Mouse (Mus musculus) forebrain, postnatal 0 days (tissue): ENCODE measurements around the gene Clrn1. TPM values are rescaled to one million over a fixed set of nuclear protein-coding genes. Genes with fewer than 3 reads are reported as not detected.

ENCODE experiments used
- ATAC-seq: fragments of 200-750 bp; cut with Nextera tagmentation; 2 replicates; pipeline ENCODE4 v1.8.0; 2017; ENCODE audit warnings: mild to moderate bottlenecking, moderate library complexity
- DNase-seq: peaks from one replicate; pipeline ENCODE4 v3.0.0-alpha.2; 2015
- H3K27ac ChIP-seq: fragments of 300-500 bp; sonication (generic); 2 replicates; pipeline ENCODE4 v1.5.1; 2014; ENCODE audit warnings: low read depth, mild to moderate bottlenecking, antibody characterized with exemption, low read length, moderate library complexity, mixed read lengths
- H3K27me3 ChIP-seq: fragments of 300-500 bp; sonication (generic); 2 replicates; pipeline ENCODE4 v1.6.1; 2014; ENCODE audit warnings: mild to moderate bottlenecking, low read length, mixed read lengths; ENCODE audit not compliant: insufficient read depth
- H3K36me3 ChIP-seq: fragments of 300-500 bp; sonication (generic); 2 replicates; pipeline ENCODE4 v1.6.1; 2014; ENCODE audit warnings: mild to moderate bottlenecking, moderate library complexity; ENCODE audit not compliant: insufficient read depth
- H3K4me1 ChIP-seq: fragments of 300-500 bp; sonication (generic); 2 replicates; pipeline ENCODE4 v1.6.1; 2014; ENCODE audit warnings: antibody characterized with exemption; ENCODE audit not compliant: insufficient read depth
- H3K4me2 ChIP-seq: fragments of 300-500 bp; sonication (generic); 2 replicates; pipeline ENCODE4 v1.6.1; 2014; ENCODE audit warnings: low read depth, mild to moderate bottlenecking, moderate library complexity
- H3K4me3 ChIP-seq: fragments of 300-500 bp; sonication (generic); 2 replicates; pipeline ENCODE4 v1.5.1; 2014; ENCODE audit warnings: low read depth, low read length, mixed read lengths
- H3K9ac ChIP-seq: fragments of 300-500 bp; sonication (generic); 2 replicates; pipeline ENCODE4 v1.6.1; 2014; ENCODE audit warnings: mild to moderate bottlenecking
- H3K9me3 ChIP-seq: fragments of 300-500 bp; sonication (generic); 2 replicates; pipeline ENCODE4 v1.6.1; 2016; ENCODE audit warnings: low read length
- CTCF ChIP-seq: sonication (generic); IDR thresholded peaks from 2 replicates; pipeline ENCODE4 v1.5.1; 2016; ENCODE audit warnings: antibody characterized with exemption, control low read depth, low read depth
- WGBS: fragments of 180-500 bp; shearing (Covaris S2); extraction: QIAGEN DNeasy Blood & Tissue Kit; methylation state at CpG from one replicate; pipeline ENCODE4 v1.1.7; 2014; 5-methylcytosine and 5-hydroxymethylcytosine counted together
- polyA plus RNA-seq: library from polyadenylated mRNA; unstranded; fragments of >200 nt; fragmentation: Nextera tagmentation; extraction: Ambion mirVana; gene quantifications from 2 replicates; pipeline ENCODE4 v1.2.1, GENCODE M21; 2015
- total RNA-seq: library from RNA; depleted of rRNA; stranded (reverse); fragments of >200 nt; gene quantifications from 2 replicates; pipeline ENCODE4 v1.2.3, GENCODE M21; 2014; rRNA removed

Clrn1 gene
- total and polyA plus RNA-seq, 2 experiments from 2014 or later: 2.3 to 2.6 TPM

- Histone ChIP-seq H3K27me3 (no peaks in the 10 kb centered on the region), H3K4me3 (no peak overlapping the region), H3K36me3 (no peaks in the 10 kb centered on the region), H3K4me1 (no peaks in the 10 kb centered on the region), H3K4me2 (no peak overlapping the region), H3K9ac (no peak overlapping the region), H3K9me3 (no peaks in the 10 kb centered on the region), H3K27ac (no peak overlapping the region)
- ATAC-seq (no peak), DNase-seq (no peak)
- TF ChIP-seq CTCF: no peak
- WGBS: 68% methylated on average over 3 of the region's 3 CpGs
Measured at GRCm38 (mm10) chr3:58814191-58814590, 70.9 kb downstream of the Clrn1 start.

DNA sequence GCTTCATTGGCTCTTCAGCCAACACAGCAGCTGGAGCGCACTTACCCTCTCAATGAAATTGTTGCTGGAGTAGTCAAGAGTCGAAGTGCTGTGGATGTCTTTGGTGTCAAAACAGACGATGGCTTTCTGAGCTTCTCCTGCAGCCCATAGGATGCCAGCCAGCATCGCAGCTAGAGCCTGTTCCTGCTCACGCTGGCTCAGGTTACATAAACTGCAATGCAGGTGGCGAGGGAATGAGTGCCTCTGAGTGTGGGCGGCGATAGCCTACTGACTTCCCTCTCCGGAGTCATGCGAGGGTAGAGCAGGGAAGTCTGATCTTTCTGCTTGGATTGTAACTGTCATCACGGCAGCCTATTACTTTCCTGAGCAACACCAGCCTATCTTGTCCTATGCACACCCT, 74.8 kb downstream of the Clrn1 start:
- no peaks in the 10 kb centered on the region for H3K36me3 ChIP-seq
- WGBS: 70% methylated on average over 11 of the region's 11 CpGs
- H3K27ac ChIP-seq: no peak overlapping the region
- H3K4me2 ChIP-seq: no peak overlapping the region
- no peaks in the 10 kb centered on the region for H3K27me3 ChIP-seq
- no peak overlapping the region for H3K4me3 ChIP-seq
- H3K9ac ChIP-seq: no peak overlapping the region
- DNase-seq (no peak), ATAC-seq (0 out of 2 replicates have a peak, but pooled peaks have one; percentile 4)
- TF ChIP-seq CTCF: no peak
- H3K4me1 ChIP-seq: no peaks in the 10 kb centered on the region
- no peaks in the 10 kb centered on the region for H3K9me3 ChIP-seq

- Histone ChIP-seq H3K4me2 (no peak overlapping the region), H3K4me3 (no peak overlapping the region), H3K9ac (no peak overlapping the region), H3K27ac (0 out of 2 replicates have a peak overlapping the region, but pooled peaks have one; percentile 35), H3K36me3 (no peaks in the 10 kb centered on the region), H3K27me3 (no peaks in the 10 kb centered on the region), H3K4me1 (no peaks in the 10 kb centered on the region), H3K9me3 (no peaks in the 10 kb centered on the region)
- WGBS: 29% methylated on average over 12 of the region's 12 CpGs
- DNase-seq (no peak), ATAC-seq (peak; percentile 48; the same call in 1 of the 2 replicates)
- no peak for TF ChIP-seq CTCF
Measured at GRCm38 (mm10) chr3:58809111-58809915, 75.8 kb downstream of the Clrn1 start.

DNA sequence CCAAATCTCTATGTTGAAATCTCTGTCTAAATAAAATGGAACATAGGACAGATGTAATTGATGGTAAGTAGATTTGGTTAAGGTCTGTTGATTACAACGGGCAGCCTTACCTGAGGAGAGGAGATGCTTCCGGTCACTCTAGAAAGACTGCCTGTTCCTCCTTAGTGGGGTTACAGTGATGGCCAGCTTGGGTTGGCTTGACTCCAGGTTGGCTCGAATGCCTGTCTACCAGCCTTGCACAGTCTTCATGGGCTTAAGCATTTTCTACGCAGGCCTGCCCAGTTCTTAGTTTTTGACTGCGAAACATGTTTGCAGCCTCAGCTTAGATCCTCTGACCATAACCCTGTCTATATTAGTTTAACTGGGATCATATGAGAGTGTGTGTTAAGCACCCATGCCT, 76.5 kb downstream of the Clrn1 start:
- DNase-seq (no peak), ATAC-seq (no peak)
- no peak for TF ChIP-seq CTCF
- no peaks in the 10 kb centered on the region for H3K27me3 ChIP-seq
- no peaks in the 10 kb centered on the region for H3K9me3 ChIP-seq
- H3K36me3 ChIP-seq: no peaks in the 10 kb centered on the region
- no peak overlapping the region for H3K9ac ChIP-seq
- H3K4me3 ChIP-seq: no peak overlapping the region
- 93% methylated on average over 5 of the region's 5 CpGs for WGBS
- no peak overlapping the region for H3K4me2 ChIP-seq
- no peaks in the 10 kb centered on the region for H3K4me1 ChIP-seq
- H3K27ac ChIP-seq: no peak overlapping the region

GRCm38 (mm10) chr3:58804745-58805144, 80.4 kb downstream of the Clrn1 start:
- Histone ChIP-seq H3K9me3 (no peaks in the 10 kb centered on the region), H3K4me3 (no peak overlapping the region), H3K4me1 (no peaks in the 10 kb centered on the region), H3K36me3 (no peaks in the 10 kb centered on the region), H3K4me2 (no peak overlapping the region), H3K27me3 (no peaks in the 10 kb centered on the region), H3K9ac (no peak overlapping the region), H3K27ac (no peak overlapping the region)
- ATAC-seq (no peak), DNase-seq (no peak)
- TF ChIP-seq CTCF: no peak
- WGBS: 81% methylated on average over 6 of the region's 6 CpGs

DNA sequence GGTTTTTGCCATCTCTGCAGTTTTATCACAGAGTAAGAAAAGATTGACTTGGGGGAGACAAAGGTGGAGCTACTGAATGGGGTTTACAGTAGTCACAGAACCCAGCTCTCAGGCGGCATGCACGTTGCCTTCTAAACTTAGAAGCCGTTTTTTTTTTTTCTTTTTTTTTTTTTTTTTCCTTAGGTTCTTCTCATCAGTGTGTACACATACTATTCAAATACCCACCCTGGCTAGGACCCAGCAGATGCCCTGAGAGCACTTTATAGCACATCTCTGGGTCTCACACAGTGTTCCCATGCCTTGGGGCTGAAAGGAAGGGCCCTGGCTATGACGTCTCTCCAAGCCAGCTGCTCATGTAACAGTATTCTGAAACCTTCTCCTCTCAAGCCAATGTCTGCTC, 86.5 kb downstream of the Clrn1 start:
- H3K27me3 ChIP-seq: no peaks in the 10 kb centered on the region
- ATAC-seq (no peak), DNase-seq (no peak)
- no peak for TF ChIP-seq CTCF
- H3K36me3 ChIP-seq: no peaks in the 10 kb centered on the region
- H3K9ac ChIP-seq: no peak overlapping the region
- no peaks in the 10 kb centered on the region for H3K9me3 ChIP-seq
- no peak overlapping the region for H3K4me2 ChIP-seq
- no peaks in the 10 kb centered on the region for H3K4me1 ChIP-seq
- H3K27ac ChIP-seq: no peak overlapping the region
- no peak overlapping the region for H3K4me3 ChIP-seq
- 74% methylated on average over 4 of the region's 4 CpGs for WGBS

DNA sequence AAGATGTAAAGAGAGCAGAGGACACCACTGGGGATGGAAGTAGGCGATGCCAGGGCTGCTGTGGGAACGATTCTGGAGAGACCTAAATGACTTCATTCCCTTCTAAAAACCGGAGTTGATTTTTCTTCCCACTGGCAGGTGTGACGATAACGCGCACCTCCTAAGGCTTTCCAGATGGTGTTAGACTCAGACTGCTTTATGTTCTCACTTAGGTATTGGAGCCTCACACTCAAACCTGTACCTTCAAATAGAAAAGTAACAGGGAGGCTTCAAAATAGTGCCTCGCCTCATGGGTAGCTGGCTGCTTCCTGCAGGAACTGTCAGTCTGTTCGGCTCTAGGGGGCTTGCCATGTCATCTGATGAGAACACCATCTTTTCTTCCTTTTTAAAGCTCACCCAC, 86.9 kb downstream of the Clrn1 start:
- H3K9ac ChIP-seq: no peak overlapping the region
- H3K36me3 ChIP-seq: no peaks in the 10 kb centered on the region
- peak; percentile 51 for ATAC-seq
- no peaks in the 10 kb centered on the region for H3K4me1 ChIP-seq
- H3K27ac ChIP-seq: no peak overlapping the region
- 77% methylated on average over 8 of the region's 8 CpGs for WGBS
- no peak overlapping the region for H3K4me3 ChIP-seq
- no peak overlapping the region for H3K4me2 ChIP-seq
- DNase-seq: peak; percentile 10
- no peaks in the 10 kb centered on the region for H3K27me3 ChIP-seq
- no peaks in the 10 kb centered on the region for H3K9me3 ChIP-seq
- TF ChIP-seq CTCF: no peak

Other genes with a start within 250 kb of the Clrn1 start
- gene Erich6, start 248.1 kb downstream of the Clrn1 start, total RNA-seq: 0.29 and 0.92 TPM in 2 replicates
- 0.33 and 0.45 TPM in 2 replicates for gene Erich6, start 248.1 kb downstream of the Clrn1 start, polyA plus RNA-seq
- gene Siah2, start 192.9 kb downstream of the Clrn1 start, total RNA-seq: 22.1 and 25.2 TPM in 2 replicates
- gene Siah2, start 192.9 kb downstream of the Clrn1 start, polyA plus RNA-seq: 11.2 and 13.6 TPM in 2 replicates
- gene Mindy4b-ps, start 63.0 kb downstream of the Clrn1 start, total RNA-seq: 0.05 and 0.23 TPM in 2 replicates
- 0.10 and 0.15 TPM in 2 replicates for gene Mindy4b-ps, start 63.0 kb downstream of the Clrn1 start, polyA plus RNA-seq
- gene Med12l, start 120.5 kb upstream of the Clrn1 start, total RNA-seq: 14.9 and 19.2 TPM in 2 replicates
- 1.1 and 2.1 TPM in 2 replicates for gene Med12l, start 120.5 kb upstream of the Clrn1 start, polyA plus RNA-seq
- gene Gpr171, start 216.5 kb upstream of the Clrn1 start, total RNA-seq: not detected in 2 replicates
- 0.08 and 0.24 TPM in 2 replicates for gene Gpr171, start 216.5 kb upstream of the Clrn1 start, polyA plus RNA-seq